Mouse (Mus musculus) natural killer cell, adult 2 months (primary cell): Measurements from ENCODE around the gene Rbm46.

Experiments used
- DNase-seq, 2 experiments: peaks; one replicate each; pipeline ENCODE4 v3.0.0; 2022; ENCODE audit warnings: low spot score in 2 of 2

Rbm46 gene

GRCm38 (mm10) chr3:82876372-82876739 is at the start of gene Rbm46:
Gene Rbm46 (minus strand): TSS chr3:82876483.
- no peak for DNase-seq

DNA sequence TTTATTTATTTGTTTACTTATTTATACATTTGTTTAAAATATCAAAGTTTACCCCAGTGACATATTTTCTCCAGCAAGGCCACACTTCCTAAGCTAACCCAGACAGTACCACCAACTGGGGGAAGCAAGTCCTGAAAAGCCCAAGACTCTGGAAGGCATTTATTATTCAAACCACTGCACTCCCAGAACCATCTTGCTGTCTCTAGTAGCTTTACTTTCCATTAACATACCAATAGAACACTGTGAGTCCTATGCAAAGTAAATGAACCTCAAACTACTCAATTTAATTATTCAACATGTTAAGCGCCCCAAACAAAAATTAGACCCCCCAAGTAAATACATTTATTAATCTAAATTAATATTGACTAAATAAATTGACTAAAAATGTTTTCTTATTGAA is 39.3 kb upstream of the Rbm46 start:
- no peak for DNase-seq

DNA sequence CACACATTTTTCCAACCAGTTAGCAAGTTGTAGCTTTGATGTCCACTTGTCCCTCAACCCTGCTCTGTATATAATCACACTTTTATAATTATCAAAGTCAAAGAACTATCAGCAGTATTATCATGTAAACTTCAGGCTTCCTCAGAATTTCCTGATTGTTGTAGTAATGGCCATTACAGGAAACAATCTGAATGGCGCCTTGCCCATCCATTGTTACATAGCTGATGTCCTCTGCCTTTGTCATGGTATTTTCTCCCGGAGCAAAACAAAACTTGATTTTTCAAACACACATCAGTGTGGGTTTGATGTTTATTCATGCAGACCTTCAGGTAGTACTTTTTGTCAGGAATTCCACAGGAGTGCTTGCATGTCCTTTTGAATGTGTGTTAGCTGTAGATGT is 32.4 kb upstream of the Rbm46 start:
- DNase-seq = no peak

- no peak for DNase-seq
Measured at GRCm38 (mm10) chr3:82904211-82904908, 28.1 kb upstream of the Rbm46 start.

DNA sequence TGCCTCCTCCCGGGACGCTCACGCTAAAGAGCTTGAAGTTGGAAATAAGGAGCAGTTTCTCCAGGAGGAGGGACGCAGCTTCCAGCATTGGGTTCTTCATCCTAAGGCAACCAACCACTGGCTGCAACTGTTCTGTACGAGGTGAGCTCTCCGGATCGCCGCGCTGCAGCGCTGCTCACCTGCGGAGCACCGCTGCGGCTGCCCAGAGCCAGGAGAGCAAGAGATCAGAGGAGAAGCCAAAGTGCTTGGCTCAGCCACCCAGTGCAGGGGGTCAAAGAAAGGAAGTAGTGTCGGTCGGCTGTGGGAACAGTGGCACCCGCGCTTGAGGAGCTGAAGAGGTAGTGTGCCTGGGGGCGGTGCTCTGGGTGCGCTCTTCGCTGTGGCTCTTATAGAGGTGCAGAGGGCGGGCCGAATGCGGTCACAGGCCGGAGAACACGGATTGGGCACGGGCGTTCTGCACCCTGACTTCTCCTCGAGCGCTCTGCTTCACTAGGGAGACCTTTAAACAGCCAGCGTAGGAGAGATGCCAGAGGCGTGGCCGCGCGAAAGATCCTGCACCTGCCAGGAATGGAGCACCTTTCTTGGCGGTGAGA is 27.4 kb upstream of the Rbm46 start, which contains the start of gene Lrat:
TSS of gene Lrat (minus strand) at position 361 of the 593 bp plus-strand sequence.
- no peak for DNase-seq

DNA sequence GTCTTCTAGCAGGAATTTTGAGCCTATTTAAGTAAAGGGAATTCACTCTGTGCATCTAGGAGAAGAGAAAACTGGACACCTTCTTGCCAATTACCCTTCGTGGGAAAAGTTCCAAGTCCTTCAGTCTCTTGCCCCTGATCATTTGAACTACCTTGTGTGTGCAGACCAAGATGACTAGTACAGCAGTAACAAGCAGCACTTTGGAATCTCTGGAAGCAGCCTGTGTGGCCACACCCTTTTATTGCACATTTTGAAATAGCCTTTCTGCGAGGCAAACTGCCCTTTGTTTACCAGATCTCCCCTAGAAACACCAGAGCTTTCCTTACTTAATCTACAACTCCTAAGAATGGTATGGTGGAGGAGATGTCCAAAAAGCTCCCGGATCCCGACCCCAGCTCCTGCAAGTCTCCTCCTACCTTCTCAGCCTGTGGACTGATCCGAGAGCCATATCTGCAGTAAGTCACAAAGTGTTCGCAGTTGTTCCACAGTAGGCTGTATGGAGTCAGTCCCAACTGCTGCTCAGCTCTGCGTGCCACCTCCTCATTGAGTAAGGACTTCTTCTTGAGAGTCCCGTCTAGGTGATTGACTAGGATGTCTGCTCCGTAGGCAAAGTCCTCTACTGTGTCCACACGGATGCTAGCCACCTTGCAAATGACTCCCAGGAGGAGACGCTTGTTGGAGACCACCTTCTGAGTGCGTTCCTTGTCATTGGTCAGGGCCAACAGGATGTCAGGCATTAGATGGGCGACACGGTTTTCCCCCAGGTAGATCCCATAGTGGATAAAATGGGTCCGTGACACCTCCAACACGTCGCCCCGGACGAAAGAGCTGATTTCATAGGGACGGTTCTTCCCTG is 26.7 kb upstream of the Rbm46 start:
- DNase-seq = no peak

GRCm38 (mm10) chr3:82888842-82889241 is 12.6 kb upstream of the Rbm46 start:
- no peak for DNase-seq

GRCm38 (mm10) chr3:82877258-82877657 is 975 bp upstream of the Rbm46 start:
- no peak for DNase-seq

- DNase-seq = no peak
Measured at GRCm38 (mm10) chr3:82875671-82876371, 462 bp downstream of the Rbm46 start.

DNA sequence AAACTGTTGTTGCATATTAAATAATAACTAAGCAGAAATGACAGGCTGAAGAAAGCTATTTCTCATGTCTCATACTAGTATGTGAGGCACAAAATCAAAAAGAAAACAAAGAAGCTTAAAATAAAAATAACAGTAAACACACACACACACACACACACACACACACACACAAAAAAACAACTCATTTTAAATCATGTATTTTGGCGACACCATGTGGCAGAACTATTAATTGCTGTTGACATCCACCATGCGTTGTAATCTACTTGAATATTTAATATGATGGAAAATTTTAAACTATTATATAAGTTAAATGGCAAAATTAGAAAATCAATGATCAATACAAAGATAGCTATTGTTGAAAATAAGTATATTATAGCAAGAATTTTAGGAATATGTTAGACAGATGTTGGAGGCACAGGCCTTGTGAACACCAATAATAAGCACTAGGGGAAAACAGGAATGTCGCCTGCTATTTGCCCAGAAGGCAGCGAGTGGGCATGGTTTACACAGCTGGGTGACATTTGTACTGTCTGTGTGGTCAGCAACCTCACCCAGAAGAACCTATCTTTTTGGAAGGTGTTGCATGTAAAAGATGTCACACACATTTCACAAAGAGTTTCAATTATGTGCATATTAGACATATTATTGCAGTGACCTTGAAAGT is 18.7 kb downstream of the Rbm46 start:
- no peak for DNase-seq

GRCm38 (mm10) chr3:82825165-82825564 is 51.1 kb downstream of the Rbm46 start:
- DNase-seq = no peak

DNA sequence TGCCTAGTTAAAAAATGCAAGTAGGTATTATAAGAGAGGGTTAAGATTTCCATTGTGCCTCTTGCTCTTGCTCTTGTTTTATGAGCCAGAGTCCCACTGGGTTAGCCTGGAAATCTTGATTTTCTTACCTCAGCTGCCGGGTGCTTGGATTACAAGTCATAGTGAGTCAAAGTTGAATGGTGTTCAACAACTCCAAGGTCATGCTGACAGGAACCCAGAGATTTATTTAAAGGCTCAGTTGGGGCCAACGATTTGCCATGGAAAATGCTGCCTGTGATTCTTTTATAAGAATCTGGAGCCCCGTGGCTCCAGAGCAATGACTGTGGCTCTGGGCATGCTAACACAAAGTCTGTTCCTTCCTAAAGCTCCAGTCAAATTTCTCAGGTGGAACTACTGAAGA is 64.4 kb downstream of the Rbm46 start:
- DNase-seq = no peak

- DNase-seq = no peak
Measured at GRCm38 (mm10) chr3:82810334-82811120, 65.8 kb downstream of the Rbm46 start.

DNA sequence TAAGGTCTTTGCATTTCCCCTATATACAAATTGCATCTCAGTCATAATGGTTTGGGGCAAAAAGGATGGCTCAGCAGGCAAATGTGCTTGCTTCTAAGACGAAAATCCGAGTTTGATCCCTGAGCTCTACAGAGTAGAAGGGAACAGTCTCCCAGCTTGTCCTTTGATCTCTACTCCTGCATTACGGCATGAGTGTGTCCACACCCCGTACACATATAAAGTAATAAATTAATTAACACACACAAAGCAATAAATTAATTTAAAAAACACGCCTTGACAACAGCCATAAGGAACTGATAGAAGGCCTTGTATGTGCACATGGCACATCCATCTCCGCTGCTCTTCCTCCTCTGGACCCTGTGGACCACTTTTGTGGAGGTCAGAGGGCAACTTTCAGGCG is 66.5 kb downstream of the Rbm46 start:
- no peak for DNase-seq

GRCm38 (mm10) chr3:82808323-82808911 is 67.9 kb downstream of the Rbm46 start:
- no peak for DNase-seq

- DNase-seq = no peak
Measured at GRCm38 (mm10) chr3:82805291-82805690, 71.0 kb downstream of the Rbm46 start.

DNA sequence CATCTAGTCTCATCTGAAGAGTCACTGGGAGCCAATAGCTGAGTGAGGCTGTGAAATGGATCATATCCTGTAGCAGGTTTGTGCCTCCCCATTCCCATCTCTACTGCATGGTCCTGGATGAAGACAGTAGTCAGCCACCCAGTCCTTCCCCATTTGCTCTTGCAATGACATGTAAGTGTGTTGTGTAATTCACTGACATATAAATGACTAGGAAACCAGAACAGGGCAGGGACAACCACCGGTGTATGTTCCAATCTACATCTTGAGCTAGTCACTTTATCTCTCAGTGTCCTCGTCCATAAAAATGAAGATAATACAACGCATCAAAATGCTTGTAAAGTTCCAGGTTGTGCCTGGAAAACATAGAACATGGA is 75.8 kb downstream of the Rbm46 start:
- DNase-seq = no peak

DNA sequence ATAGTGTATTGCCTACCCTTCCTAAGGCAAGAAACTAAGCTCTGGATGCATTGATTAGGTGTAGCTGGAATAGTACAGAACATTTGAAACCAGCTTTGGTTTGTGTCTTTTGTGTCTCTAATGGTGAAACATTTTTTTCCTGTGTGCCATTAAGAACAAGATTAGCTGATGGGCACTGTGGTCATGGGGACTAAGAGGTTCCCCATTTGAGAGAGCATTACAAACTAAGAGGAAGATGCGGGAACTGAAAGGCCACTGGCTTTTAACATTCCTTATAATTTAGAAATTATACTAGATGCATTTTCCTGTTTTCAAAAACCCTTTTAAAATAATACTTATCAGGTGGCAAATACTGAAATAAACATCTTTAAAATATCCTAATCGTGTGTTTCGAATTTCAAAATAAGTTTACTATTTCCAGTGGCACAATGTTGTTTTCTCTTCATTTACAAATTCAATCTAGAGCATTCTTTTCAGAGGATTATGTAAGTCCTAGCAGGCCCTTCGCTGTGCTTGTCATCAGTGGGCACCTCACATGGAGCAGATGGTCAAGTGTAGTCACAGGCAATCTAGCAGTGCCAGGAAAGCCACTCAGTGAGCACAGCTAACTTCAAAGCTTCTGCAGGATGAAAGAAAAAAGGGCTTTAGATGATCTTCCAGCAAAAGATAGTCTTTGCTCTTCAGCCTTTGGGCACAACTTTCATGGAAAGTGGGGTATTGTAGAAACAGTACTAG is 76.4 kb downstream of the Rbm46 start:
- DNase-seq = no peak

DNA sequence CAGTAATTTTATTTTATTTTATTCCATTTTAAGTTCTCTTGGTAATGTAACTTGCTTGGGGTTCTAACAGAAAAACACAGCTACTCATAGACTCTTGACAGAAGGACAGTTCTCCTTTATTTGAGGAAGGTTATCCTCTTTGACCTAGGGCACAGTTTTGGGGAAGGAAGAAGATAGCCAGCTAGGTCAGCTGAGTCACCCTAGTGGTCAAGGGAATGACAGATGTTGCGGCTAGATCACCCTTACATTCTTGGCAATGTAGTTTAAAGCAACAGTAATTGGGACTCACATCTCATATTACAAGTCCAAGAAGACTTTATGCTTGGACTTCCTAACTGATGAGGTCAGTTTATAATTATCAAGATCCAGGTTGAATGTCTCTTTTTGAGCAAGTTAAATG is 82.6 kb downstream of the Rbm46 start:
- no peak for DNase-seq

GRCm38 (mm10) chr3:82791663-82792062 is 84.6 kb downstream of the Rbm46 start:
- DNase-seq = no peak
